Mouse (Mus musculus): Measurements from ENCODE around the gene Zfp831.

The Zfp831 gene

DNA sequence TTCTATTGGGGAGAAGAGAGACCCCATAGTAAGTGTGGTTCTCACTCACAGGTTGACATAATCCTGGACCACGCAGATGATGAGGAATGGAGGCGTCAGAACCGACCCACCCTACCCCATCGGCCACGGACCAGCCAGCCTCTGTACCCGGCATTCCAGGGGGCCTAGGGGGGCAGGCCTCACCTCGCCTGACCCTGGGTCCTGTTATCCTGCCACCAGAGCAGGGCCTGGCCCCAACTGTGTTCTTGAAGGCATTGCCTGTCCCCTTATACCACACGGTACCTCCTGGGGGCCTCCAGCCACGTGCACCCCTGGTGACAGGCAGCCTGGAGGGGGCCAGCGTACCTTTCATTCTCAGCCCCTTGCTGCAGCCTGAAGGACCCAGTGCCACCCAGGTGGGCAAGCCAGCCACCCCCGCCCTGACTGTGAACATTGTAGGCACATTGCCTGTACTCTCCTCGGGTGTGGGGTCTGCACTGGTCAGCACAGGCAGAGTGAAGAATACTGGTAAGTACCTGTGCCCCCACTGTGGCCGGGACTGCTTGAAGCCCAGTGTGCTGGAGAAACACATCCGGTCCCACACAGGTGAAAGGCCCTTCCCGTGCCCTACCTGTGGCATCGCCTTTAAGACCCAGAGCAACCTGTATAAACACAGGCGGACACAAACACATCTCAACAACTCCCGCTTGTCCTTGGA, at the start of gene Zfp831:
Zfp831 (plus strand) TSS at position 87 of the 697 bp plus-strand sequence.
- DNase-seq, result no peak

DNA sequence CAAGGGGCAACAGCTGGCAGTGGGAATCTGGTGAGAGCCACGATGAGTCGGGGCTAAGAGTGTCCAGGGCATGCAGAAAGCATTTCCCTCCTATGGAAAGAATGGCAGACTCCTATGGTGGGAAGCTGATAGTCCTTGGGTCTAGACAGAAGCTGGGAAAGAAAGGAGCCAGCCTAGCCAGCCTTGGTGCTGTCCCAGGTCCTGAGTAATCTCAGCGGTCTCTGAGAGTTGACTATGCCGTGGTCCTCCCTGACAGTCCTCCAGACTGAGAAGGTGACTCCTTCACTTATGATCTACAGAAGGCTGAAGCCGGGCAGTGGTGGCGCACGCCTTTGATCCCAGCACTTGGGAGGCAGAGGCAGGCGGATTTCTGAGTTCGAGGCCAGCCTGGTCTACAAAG, 48.4 kb upstream of the Zfp831 start:
- DNase-seq, result no peak

DNA sequence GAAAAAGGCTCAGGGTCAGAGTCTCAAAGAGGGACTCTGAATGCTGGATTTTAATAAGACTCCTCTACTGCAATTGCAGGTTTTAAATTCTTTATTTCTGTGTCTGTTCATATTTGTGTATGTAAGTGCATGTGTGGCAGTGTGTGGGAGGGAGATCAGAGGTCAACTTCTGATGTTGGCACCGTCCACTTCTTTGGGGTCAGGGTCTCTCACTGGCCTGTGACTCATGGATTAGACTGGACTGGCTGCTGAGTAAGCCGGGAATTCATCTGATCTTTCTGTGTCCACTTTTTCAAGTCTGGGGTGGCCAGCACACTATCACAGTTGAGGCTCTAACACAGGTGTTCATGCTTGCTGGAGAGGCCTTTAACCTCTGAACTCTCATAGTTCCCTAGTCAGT, 47.7 kb upstream of the Zfp831 start:
- no peak for DNase-seq

DNA sequence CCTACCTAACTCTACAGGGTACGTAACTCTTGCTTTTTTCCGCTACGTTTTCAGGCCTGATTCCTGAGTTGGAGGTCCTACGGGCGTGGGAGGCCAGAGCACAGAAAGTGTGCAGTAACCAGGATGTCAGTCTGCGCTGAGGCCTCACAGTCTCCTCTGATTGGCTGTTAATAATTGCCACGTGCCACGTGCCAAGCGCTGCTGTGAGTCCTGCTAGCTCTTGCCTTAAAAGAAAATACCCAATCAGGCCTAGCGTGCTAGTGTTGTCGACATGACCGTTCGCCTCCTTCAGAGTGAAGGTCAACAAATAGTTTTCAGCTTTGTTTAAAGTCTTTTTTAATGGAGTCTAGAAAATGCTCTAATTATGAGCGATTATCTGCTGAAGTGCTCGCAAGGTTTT, 46.9 kb upstream of the Zfp831 start:
- DNase-seq, result no peak

DNA sequence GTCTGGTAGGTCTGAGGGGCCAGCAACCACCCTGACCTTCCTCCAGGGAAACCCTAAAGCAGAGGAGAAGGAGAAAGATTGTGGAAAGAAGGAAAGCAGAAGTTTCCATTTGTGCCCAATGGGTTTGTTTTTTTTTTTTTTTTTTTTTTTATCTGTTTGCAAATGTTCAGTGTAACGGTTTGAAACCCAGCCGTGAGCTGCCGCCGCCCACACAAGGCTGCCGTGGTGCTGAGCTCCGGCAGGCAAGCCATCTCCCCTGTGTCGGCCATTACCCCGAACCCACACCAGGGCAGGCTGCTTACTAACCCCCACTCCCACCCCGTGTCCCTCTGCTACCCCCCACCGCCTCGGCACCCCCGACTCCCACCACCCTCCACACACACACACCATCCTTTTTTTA, 44.9 kb upstream of the Zfp831 start:
- no peak for DNase-seq

DNA sequence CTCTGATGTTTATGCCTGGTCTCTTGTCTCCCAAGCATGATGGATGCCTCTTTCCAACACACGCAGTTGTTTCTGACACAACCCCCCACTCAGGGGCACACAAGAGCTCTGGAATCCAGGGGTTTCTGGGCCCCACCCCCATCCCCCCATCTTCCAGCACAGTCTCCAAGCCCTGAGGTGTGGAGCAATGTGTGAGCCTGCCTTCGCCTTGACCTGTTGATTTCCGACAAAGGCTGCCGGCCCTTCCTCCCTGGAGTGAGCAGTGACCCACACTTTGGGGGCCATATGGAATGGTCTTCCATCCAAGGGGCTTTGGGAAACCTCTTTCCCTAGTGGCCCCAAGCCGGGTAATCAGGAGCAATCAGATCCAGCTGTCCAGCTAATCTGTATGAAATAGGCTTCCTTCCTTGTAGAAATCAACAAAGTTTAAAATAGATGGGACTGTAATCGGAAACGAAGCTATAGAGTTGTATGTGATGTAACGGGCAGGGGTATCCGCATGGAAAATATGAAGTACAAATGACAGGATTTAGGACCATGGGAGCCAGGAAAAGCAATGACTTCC, 44.2 kb upstream of the Zfp831 start:
- no peak for DNase-seq

DNA sequence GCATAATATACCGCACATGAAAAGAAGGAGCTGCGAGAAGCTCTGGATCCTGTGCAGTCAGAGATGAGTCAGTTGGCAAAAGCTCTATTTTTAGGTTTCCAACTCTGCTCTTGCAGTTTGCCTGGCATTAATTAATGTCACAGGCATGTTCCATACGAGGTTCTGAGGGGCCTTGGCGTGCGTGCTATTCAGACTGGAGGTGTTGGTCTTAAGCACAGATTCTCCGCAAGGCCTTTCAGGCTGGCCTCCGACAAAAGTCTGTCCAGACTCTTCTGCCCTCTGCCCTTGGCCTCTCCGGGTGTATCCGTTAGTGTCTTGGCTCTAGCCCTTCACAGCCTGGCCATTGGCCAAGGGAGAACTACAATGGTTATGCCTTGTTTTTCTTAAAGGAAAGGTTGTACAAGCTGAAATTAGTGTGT, 43.5 kb upstream of the Zfp831 start:
- DNase-seq, result no peak

DNA sequence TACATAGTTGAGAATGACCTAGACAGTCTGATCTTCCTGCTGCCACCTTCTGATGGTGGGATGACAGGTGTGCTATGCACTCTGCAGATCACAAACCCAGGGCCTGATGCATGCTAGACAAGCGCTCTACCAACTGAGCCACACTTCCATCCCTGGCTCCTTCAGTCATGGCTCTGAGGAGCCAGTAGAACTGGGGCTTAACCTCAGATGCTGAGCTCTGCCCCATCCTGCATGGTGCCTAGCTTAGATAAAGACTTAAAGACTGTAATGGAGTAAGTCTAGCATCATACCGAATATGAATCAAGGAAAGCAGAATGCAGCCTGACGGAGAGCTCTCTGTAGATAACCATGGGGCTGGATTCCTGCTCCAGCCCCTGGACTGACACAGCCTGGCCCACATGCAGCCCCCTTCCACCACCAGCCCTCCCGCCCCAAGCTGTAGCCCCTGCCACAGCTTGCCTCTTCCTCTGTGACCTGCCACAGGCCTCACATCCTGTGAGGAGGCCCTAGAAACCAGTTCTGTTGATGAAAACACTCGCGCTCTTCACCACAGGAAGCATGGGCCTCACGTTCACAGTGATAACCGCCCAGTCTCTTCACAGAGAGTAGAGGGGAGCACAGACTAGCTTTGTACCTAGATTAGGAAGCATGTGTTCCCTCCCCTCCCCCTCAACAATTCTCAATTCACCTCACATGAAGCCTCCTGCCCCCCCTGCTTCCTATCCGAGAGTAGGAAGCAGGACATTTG, 41.2 kb upstream of the Zfp831 start:
- DNase-seq, result no peak

DNA sequence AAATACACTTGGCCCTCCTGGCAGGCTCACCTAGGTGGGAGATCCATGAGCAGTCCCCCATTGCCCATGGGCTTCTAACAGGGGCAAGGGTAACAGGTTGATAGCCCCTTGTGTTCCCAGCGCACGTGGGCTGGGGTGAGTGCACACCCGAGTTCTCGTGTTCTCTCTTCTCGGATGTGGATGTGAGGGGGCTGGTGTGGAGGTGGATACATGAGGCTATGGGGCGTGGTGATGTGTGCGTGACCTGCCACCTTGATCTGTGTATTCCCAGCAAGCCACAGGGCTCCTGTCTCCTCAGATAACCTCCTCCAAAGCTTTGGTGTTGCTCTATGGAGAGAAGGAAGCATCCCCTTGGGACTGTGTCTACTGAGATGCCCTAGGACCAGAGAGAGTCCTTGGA, 40.0 kb upstream of the Zfp831 start:
- DNase-seq, result no peak

DNA sequence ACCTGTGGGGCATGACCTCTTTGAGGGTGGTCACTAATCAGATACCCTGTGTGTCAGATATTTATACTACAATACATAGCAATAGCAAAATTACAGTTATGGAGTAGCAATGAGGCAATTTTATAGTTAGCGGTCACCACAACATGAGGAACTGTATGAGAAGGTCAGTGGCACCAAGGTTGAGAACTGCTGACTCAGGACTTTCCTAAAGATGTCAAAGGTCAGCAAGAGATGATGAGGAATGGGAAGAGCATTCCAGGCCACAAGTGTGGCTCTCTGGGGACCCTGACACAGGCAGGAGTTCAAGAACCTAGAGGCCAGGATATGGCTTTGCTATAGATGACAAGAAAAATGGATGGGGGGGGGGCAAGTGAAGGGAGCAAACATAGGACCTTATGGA, 38.3 kb upstream of the Zfp831 start:
- DNase-seq, result no peak

DNA sequence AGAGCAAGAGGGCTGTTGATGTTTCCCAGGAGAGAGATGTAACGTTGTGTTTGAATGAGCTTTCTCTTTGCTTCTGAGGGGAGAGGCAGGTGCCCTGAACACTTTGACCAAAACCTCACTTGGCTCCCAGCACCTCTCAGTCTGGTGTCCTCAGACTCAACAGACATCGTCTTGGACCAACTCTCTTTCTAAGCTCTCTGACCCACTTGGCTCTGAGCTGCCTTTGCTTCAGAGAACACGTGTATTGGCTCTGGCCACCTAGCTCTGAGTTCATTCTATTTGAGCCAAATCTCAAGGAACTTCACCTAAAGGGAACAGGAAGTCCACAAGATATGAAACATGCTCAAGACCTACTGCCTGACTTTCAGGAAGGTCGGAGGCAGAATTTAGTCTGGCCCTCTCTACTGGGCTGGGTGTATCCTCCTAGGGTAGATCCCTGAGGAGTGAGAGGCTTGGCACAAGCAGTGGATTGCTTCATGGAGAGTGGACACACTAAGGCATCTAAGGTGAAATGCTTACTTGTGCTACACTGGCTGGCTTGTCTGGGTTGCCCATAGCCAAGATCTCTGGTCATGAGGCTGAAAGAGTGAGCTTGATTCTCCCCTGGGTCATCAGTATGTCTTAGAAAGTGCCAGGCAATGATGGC, 37.8 kb upstream of the Zfp831 start:
- no peak for DNase-seq

DNA sequence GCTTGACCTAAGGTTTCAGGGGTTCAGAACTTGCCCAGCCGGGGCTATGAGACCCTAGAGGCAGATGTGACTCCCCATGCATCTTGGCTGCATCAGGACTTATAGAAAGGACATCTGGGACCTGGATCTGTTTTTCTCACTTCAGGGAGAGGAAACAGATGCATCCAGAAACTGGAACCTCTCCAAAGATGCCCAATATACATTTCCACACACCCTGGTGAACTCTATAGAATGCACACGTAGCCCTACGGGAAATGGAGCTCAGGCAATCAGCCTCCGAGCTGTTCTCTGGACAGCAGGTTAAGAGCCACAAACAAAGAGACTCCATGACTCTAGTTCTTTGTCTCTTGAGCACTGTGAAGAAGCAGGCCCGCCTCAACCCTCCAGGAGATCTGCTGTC, 37.0 kb upstream of the Zfp831 start:
- DNase-seq, result no peak

DNA sequence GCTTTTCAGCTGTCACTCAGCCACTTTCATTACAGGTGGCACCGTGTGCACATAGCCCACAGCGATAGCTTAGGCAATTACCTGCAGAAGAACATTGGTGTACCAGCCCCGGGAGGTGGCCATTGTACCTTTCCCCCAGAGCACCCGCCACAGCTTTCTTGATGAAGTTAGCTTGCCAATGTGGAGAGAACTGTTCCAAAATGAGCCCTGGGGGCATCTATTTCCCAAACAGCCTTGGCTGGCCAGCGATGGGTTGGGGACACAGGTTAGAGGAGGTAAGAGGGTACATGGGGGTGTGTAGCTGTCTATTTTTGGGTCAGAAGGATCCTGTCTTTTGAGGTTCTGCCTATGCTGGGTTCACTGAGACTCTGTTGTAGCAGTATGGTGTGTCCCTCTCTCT, 33.4 kb upstream of the Zfp831 start:
- DNase-seq, result no peak

DNA sequence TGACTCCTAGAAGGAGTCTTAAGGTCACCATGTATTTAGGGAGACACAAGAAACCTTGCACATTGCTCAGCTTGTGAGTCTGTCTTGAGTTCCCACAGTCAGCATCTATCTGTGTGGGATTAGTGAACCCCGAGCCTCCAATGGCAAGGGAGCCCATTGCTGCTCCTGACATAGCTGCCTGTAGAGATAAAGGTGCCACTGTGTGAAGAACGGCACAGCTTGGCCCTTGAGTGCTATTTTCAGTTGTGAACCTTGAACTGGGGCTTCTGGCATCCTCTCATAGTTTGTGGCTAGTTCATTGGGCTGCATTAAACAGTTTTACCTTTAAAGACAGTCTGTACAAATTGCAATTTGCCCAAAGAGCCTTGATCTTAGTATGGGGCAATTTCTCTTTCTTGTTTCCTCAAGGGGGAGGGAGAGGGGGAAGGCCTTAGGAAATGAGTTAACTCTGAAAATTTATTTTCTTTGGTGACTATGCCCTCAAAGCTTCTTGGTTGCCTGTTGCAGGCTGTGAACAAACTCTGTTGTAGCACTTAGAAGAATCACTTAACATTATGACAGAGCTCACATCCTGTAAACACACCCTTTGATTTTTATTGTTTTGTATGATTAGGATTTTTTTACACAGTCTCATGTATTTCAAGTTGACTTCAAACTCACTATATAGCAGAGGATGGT, 30.8 kb upstream of the Zfp831 start:
- DNase-seq, result no peak

DNA sequence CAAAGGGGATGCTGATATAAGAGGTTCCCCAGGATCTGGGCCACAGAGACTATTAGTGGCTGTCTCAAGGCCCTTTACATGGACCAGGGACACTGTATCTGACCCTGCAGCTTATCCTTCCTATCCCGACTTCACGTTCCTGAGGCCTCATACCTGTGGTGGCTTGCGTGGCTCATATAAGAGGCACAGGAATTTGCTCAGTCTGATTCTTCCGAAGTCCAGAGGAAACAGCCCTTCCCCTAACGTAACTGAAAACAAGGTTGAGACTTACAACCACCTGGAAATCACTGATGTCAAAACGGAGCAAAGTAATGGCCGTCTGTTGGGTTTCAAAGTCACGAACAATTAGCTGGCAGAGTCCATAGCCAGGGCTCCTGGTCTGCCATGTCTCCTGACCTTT, 30.1 kb upstream of the Zfp831 start:
- DNase-seq, result no peak

DNA sequence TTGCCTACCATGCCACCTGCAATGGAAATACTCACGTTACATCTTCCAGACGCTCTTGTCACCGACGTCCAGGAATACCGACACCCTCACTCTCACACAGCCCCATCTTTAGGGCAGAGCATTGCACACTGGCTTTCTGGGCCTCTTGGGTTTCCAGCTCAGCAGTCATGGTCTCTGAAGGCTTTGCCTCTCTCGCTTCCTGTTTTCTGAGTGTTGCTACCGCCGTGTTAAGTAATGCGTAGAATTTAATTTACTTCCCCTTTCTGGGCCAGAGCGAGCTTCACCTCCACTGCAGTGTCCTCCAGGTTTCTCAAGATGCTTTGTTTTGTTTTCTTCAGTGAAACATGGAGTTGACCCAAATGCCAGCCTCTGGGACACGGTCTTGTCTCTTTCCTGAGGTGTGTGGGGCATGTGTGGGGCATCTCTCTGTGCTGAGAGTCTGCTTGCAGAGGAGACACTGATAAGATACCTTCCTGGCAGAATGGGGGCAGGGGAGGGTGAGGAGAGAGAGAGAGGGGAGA, 29.4 kb upstream of the Zfp831 start:
- DNase-seq, result no peak

DNA sequence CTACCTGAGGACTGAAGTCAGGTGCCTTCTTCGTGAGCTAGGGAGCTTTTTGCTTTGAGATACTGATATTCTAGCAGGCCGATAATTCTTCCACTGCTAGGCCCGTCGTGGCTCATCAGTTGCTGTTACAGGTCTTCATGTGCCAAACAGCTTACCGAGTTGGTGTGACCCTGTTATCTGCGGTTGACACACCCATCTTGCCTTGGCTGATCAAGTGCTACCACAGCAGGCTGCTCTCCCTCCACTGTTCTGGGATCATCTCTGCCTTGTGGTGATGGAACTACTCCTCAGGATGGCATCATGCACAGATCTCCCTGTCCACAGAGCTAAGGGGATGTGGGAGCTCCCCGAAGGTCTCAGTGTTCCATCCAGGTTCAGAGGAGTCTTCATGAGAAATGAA, 21.5 kb upstream of the Zfp831 start:
- no peak for DNase-seq

DNA sequence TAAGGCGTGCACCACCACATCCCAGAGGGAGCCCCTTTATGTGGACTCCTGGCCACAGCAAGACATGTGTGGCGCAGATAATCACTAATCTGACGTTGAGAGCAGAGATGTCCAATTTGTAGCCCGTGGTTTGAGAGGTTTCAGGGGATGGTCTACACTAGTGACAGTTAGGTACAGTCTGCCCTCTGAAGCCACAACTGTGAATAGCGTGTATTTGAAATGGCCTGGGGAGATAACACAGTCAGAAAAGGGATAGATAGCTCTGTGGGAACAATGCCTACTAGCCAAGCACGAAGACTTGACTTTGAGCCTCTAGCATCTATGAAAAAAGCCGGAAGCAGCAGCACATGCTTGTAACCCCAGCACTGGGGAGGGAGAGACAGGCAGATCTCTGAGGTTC, 18.9 kb upstream of the Zfp831 start:
- no peak for DNase-seq

DNA sequence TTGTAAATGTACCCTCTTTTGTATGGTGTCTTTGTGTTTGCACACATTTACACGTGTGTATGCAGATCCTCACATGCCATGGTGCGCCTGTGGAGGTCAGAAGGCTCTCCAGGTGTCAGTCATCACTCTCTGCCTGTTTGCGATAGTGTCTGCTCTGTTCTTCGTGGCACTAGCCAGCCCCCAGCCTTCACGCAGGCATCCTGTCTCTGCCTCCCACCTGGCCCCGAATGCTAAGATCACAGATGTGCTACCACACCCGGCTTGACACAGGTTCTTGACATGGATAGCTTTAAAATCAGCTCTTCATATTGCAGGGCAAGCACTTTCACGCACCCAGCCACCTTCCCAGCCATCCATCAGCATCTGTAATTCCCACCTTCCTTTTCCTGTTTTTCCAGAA, 16.3 kb upstream of the Zfp831 start:
- DNase-seq, result no peak

DNA sequence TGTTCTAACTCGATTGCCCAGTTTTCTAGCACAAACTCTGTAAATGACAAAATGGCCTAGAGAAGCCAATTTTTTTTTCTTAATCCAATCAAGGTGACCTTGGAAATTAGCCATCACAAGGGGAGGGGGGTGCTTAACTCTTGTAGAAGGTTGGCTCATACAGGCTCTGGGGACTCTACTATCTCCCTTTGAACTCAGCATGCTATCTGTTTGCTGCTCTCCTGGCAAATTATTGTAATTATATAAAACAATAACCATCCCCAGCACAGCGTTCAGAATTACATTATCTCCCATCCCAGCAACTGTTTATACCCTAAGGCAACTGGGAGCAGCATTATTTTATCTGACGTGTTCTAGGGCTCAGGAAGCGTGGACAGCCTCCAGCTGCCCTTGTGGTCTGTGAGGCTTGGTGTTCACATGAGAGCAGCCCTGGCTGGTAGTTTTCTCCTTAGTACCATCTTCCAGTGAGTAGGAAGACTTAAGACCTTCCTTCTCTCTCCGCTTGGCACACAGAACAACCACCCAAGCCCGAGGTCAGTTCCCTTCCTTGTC, 14.0 kb upstream of the Zfp831 start:
- DNase-seq, result peak; percentile 5

DNA sequence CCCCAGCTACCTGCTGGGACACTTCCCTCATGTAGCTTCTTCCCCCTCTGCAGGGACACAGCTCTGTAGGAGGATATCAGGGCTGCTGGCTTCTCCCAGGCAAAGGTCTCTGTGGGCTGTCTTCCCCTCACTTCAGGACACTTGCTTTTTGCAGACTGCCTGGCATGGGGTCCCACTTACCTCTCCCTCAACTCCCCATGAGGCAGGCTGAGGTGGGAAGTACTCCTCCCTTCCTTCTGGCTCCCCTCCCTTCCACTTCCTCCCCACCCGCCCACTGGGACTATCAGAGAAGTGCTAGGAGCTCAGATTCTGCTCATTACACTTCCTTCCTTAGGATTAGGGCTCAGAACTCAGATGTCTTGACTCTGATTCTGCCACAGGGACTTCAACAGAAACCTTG, 6.6 kb upstream of the Zfp831 start:
- DNase-seq, result no peak

DNA sequence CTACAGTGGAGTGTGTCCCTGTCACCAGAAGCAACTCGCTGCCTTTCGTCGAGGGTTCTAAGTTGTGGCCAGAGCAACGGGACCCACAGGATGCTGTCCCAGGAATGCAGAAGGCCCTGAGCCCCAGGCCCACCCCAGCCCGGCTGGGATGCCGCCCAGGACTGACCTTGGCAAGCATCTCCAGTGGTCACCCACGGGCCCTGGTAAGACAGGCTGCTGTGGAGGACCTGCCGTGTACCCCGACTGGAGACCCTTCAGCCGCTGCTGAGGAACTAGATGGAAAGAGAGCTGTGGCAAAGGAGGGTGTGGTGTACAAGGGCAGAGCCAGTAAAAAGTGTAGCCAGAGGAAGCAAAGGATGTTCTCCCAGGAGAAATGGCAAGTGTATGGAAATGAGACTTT, 1.6 kb downstream of the Zfp831 start:
- no peak for DNase-seq

DNA sequence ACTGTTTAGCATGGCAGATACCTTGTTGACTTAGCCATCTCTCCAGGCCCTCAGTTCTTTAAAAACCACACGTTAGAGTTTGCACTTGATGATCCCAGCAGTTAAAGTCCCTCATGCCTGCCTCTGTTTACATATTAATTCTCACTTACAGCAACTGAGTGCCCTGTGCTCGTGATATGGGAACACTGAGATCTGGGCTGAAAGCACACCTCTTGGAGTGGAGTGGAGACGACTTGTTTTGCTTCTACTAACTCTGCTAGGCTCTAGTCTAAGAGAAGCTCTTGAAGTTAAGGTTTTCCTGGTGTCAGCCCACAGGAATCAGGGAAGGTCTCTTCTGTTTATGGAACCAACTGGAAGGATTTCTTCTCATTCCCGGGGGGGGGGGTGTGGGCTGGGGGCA, 9.5 kb downstream of the Zfp831 start:
- DNase-seq, result no peak
